Mouse (Mus musculus): ENCODE data around the gene Cacna1c.

- TF ChIP-seq CTCF (IDR thresholded peaks at IDR 0.05; ENCODE audit: low read depth) (no peak), EP300 (IDR thresholded peaks at IDR 0.05; ENCODE audit: low read depth) (no peak)
Measured at GRCm38 (mm10) chr6:119214190-119214589, 18.0 kb upstream of the Cacna1c start.

All from liver, postnatal 0 days (tissue).